Comparison of ENCODE assay signal across 9 mouse cellular contexts in the genomic region with DNA sequence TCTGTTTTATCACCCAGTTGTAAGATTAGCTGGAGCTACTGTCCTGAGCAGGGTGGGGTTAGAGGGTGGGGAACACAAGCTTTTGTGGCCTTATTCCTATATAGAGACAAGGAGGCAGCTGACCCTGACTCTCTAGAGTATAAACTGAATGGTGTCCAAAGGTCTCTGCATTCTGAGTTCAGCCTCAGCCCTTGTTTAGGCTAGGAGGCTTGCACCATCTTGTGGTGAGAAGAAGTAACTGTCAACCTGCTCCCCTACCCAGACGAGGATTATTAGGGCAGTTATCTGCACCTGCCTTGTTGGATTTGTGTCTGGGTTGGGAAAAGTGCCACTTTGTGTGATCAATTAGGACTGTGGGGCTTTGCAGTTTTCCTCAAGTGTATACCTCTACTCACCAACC. TPM values are rescaled to one million over a fixed set of nuclear protein-coding genes. Genes with fewer than 3 reads are reported as not detected.
DNase-seq lines count a peak whose midpoint lies in the region; ATAC-seq and TF ChIP-seq lines count a peak whose summit lies in the region.
"Had no signal": no experiment of that assay in that cellular context is flagged by ENCODE, and none has a peak within 500 bp of the region (broad histone marks: within the 10 kb centered on the region; RNA-seq: fewer than 3 reads in every experiment).

No protein-coding gene starts in this region.

- in situ Hi-C loops in ES-E14 (cut with MboI; ENCODE audit: low sequenced_read_pairs in 2 of 2, unreplicated experiment in 2 of 2) = no loop called here

- H3K9me3 ChIP-seq in hindbrain, embryonic 14.5 days (ENCODE audit: control insufficient read depth, low read length) = no peaks in the 10 kb centered on the region
- H3K9me3 ChIP-seq in hindbrain, embryonic 11.5 days (ENCODE audit: control insufficient read depth, low read length) = no peaks in the 10 kb centered on the region
- H3K9me3 ChIP-seq in ES-E14 (ENCODE audit: control insufficient read depth, insufficient read depth, low read depth, low read length) = no peaks in the 10 kb centered on the region
- H3K9me3 ChIP-seq in lung, postnatal 0 days (ENCODE audit: low read length) = no peaks in the 10 kb centered on the region
- H3K9me3 ChIP-seq in heart, embryonic 10.5 days = no peaks in the 10 kb centered on the region
- H3K9me3 ChIP-seq: limb, embryonic 13.5 days had no signal

- peaks cover 11% of the 10 kb centered on the region for H3K27me3 ChIP-seq in hindbrain, embryonic 14.5 days (ENCODE audit: control insufficient read depth, insufficient read depth, low read length)
- peaks cover 8% of the 10 kb centered on the region for H3K27me3 ChIP-seq in hindbrain, embryonic 11.5 days (ENCODE audit: control insufficient read depth, insufficient read depth, low read length)
- no peaks in the 10 kb centered on the region for H3K27me3 ChIP-seq in lung, postnatal 0 days (replicated peaks; ENCODE audit: insufficient read depth, low read length)
- peaks cover 26% of the 10 kb centered on the region for H3K27me3 ChIP-seq in heart, embryonic 10.5 days (ENCODE audit: insufficient read depth, poor library complexity, severe bottlenecking)

- TF ChIP-seq EP300 in lung, postnatal 0 days (IDR thresholded peaks at IDR 0.05) = no peak

- WGBS in hindbrain, embryonic 14.5 days = 10% methylated on average over 1 of the region's 1 CpGs
- WGBS in hindbrain, embryonic 11.5 days = 44% methylated on average over 1 of the region's 1 CpGs
- 19% methylated on average over 1 of the region's 1 CpGs for WGBS in lung, postnatal 0 days
- 37% methylated on average over 1 of the region's 1 CpGs for WGBS in heart, embryonic 10.5 days

- TF ChIP-seq CTCF in lung, postnatal 0 days (IDR thresholded peaks at IDR 0.05) = peak; percentile 88

- no peak for ATAC-seq in hindbrain, embryonic 14.5 days (ENCODE audit: low FRiP score)
- ATAC-seq in hindbrain, embryonic 11.5 days (ENCODE audit: low FRiP score) = no peak
- ATAC-seq in lung, postnatal 0 days = peak; percentile 30

- no peak overlapping the region for H3K4me2 ChIP-seq in hindbrain, embryonic 14.5 days (replicated peaks)
- H3K4me2 ChIP-seq in hindbrain, embryonic 11.5 days (replicated peaks; ENCODE audit: low read depth, low read length) = no peak overlapping the region
- no peak overlapping the region for H3K4me2 ChIP-seq in lung, postnatal 0 days (replicated peaks; ENCODE audit: low read depth, low read length)
- H3K4me2 ChIP-seq: limb, embryonic 13.5 days had no signal

- peak; percentile 58 for DNase-seq in hindbrain, embryonic 14.5 days (ENCODE audit: low spot score)
- DNase-seq in hindbrain, embryonic 11.5 days (ENCODE audit: low spot score) = no peak
- no peak for DNase-seq in ES-E14 (ENCODE audit: low read depth, low spot score)
- peak; percentile 61 for DNase-seq in cerebellum, postnatal 14 days
- DNase-seq in lung, postnatal 0 days (ENCODE audit: low spot score) = peak; percentile 86
- DNase-seq in gastrocnemius, adult 8-10 months (ENCODE audit: low spot score in 2 of 2) = no peak
- no peak for DNase-seq in left cerebral cortex, adult 9 months (ENCODE audit: low spot score in 2 of 2)
- DNase-seq in heart, embryonic 10.5 days (ENCODE audit: low spot score) = no peak

- peaks cover 3% of the 10 kb centered on the region; the same call in 1 of the 2 replicates for H3K4me1 ChIP-seq in hindbrain, embryonic 14.5 days (replicated peaks; ENCODE audit: control insufficient read depth, insufficient read depth, low read length)
- H3K4me1 ChIP-seq in hindbrain, embryonic 11.5 days (replicated peaks; ENCODE audit: control insufficient read depth, insufficient read depth, low read length) = 0 out of 2 replicates have a peak, but pooled peaks cover 2% of the 10 kb centered on the region
- no peaks in the 10 kb centered on the region; a peak in 1 of 4 replicates for H3K4me1 ChIP-seq in ES-E14 (ENCODE audit: control insufficient read depth in 2 of 2, insufficient read depth in 2 of 2, low read length in 2 of 2, poor library complexity in 1 of 2)
- no peaks in the 10 kb centered on the region for H3K4me1 ChIP-seq in lung, postnatal 0 days (ENCODE audit: insufficient read depth, low read depth, low read length)
- H3K4me1 ChIP-seq in heart, embryonic 10.5 days = peaks cover 15% of the 10 kb centered on the region

- H3K27ac ChIP-seq in hindbrain, embryonic 14.5 days = no peak overlapping the region
- no peak overlapping the region for H3K27ac ChIP-seq in hindbrain, embryonic 11.5 days (ENCODE audit: low read depth, low read length)
- H3K27ac ChIP-seq in ES-E14 (ENCODE audit: insufficient read depth, low read depth, low read length, poor library complexity, severe bottlenecking) = peak overlapping the region; percentile 66; the same call in 1 of the 2 replicates
- H3K27ac ChIP-seq in lung, postnatal 0 days (ENCODE audit: low read length) = no peak overlapping the region
- no peak overlapping the region for H3K27ac ChIP-seq in heart, embryonic 10.5 days
- H3K27ac ChIP-seq: limb, embryonic 13.5 days had no signal

- H3K36me3 ChIP-seq in hindbrain, embryonic 14.5 days (replicated peaks; ENCODE audit: control insufficient read depth, insufficient read depth) = peaks cover 64% of the 10 kb centered on the region
- peaks cover 15% of the 10 kb centered on the region for H3K36me3 ChIP-seq in hindbrain, embryonic 11.5 days (ENCODE audit: control insufficient read depth, insufficient read depth, low read length)
- peaks cover 44% of the 10 kb centered on the region for H3K36me3 ChIP-seq in ES-E14 (ENCODE audit: control insufficient read depth, insufficient read depth, low read length, poor library complexity, severe bottlenecking)
- H3K36me3 ChIP-seq in lung, postnatal 0 days (ENCODE audit: insufficient read depth, low read length) = peaks cover 35% of the 10 kb centered on the region
- H3K36me3 ChIP-seq in heart, embryonic 10.5 days = peaks cover 63% of the 10 kb centered on the region

- no peak overlapping the region for H3K4me3 ChIP-seq in hindbrain, embryonic 14.5 days (replicated peaks; ENCODE audit: low read length)
- H3K4me3 ChIP-seq in hindbrain, embryonic 11.5 days (ENCODE audit: low read depth, low read length) = no peak overlapping the region
- H3K4me3 ChIP-seq in ES-E14 (ENCODE audit: insufficient read depth in 1 of 2, low read depth in 1 of 2, low read length in 2 of 2, poor library complexity in 1 of 2, severe bottlenecking in 1 of 2) = no peak overlapping the region
- no peak overlapping the region for H3K4me3 ChIP-seq in lung, postnatal 0 days (ENCODE audit: low read depth, low read length)
- H3K4me3 ChIP-seq in heart, embryonic 10.5 days = no peak overlapping the region
- H3K4me3 ChIP-seq: limb, embryonic 13.5 days had no signal

- no peak overlapping the region for H3K9ac ChIP-seq in hindbrain, embryonic 14.5 days
- H3K9ac ChIP-seq in hindbrain, embryonic 11.5 days (ENCODE audit: low read depth, low read length) = no peak overlapping the region
- H3K9ac ChIP-seq in ES-E14 (ENCODE audit: insufficient read depth, low read depth, low read length, poor library complexity, severe bottlenecking) = no peak overlapping the region
- H3K9ac ChIP-seq in lung, postnatal 0 days (replicated peaks; ENCODE audit: low read depth) = no peak overlapping the region
- H3K9ac ChIP-seq: limb, embryonic 13.5 days had no signal

TF ChIP-seq in ES-E14, 5 proteins besides CTCF, POLR2A, EP300 and RAD21:
- TF ChIP-seq CHD2 (IDR thresholded peaks at IDR 0.05; ENCODE audit: low read depth, low read length) (no peak), ZNF384 (IDR thresholded peaks at IDR 0.05; ENCODE audit: low read depth, low read length) (no peak), ZC3H11A (IDR thresholded peaks at IDR 0.05; ENCODE audit: borderline replicate concordance, low read depth, low read length) (no peak), HCFC1 (IDR thresholded peaks at IDR 0.05; ENCODE audit: borderline replicate concordance, insufficient read depth, low read length) (no peak), MAFK (IDR thresholded peaks at IDR 0.05; ENCODE audit: insufficient read depth, low read depth, low read length) (no peak)

RNA-seq across cellular contexts. Expression of gene Gramd2, which starts 1.6 kb away (rescaled TPM):
- polyA plus RNA-seq in hindbrain, embryonic 14.5 days (2014; fragmentation: Nextera tagmentation; extraction: Ambion mirVana) = 2.9 and 6.0 TPM in 2 replicates
- polyA plus RNA-seq in hindbrain, embryonic 11.5 days (2014; fragmentation: Nextera tagmentation; extraction: Ambion mirVana) = 0.07 and 0.43 TPM in 2 replicates
- 3.0 and 3.5 TPM in 2 replicates for total RNA-seq in ES-E14 (2012; rRNA removed)
- 68.0 and 95.2 TPM in 2 replicates for polyA plus RNA-seq in lung, postnatal 0 days (2015; fragmentation: Nextera tagmentation; extraction: Ambion mirVana)
- total RNA-seq in gastrocnemius, adult 8-10 months (2022) = under 1 TPM in 2 of 4 experiments, not detected in 2; 0.27 to 0.36 TPM
- polyA plus RNA-seq in heart, embryonic 10.5 days (2016; fragmentation: Nextera tagmentation; extraction: Ambion mirVana) = 0.10 and 0.18 TPM in 2 replicates

RNA-seq across cellular contexts. Expression of gene Pkm, which starts 22.1 kb away (rescaled TPM):
- 861 and 971 TPM in 2 replicates for polyA plus RNA-seq in hindbrain, embryonic 14.5 days (2014; fragmentation: Nextera tagmentation; extraction: Ambion mirVana)
- polyA plus RNA-seq in hindbrain, embryonic 11.5 days (2014; fragmentation: Nextera tagmentation; extraction: Ambion mirVana) = 1,589 and 1,915 TPM in 2 replicates
- 2,243 and 2,388 TPM in 2 replicates for total RNA-seq in ES-E14 (2012; rRNA removed)
- 318 and 331 TPM in 2 replicates for polyA plus RNA-seq in lung, postnatal 0 days (2015; fragmentation: Nextera tagmentation; extraction: Ambion mirVana)
- total RNA-seq in gastrocnemius, adult 8-10 months (2022) = 1,000 to 10,000 TPM; 2,872 to 3,265 (median 3,132) TPM
- 2,435 and 2,436 TPM in 2 replicates for polyA plus RNA-seq in heart, embryonic 10.5 days (2016; fragmentation: Nextera tagmentation; extraction: Ambion mirVana)

Comparison
In these comparisons a context has a peak if more than half of its experiments do, and no peak if none do; other contexts are left out.
1. DNase-seq: peak in hindbrain, embryonic 14.5 days (single experiment), cerebellum, postnatal 14 days (2 of 2) and lung, postnatal 0 days (single experiment); none in hindbrain, embryonic 11.5 days (single experiment), ES-E14 (single experiment), gastrocnemius, adult 8-10 months (0 of 2), left cerebral cortex, adult 9 months (0 of 2) and heart, embryonic 10.5 days (single experiment).